Mouse (Mus musculus) lung, postnatal 14 days (tissue): ENCODE results near the gene Efs.

Experiments used
- DNase-seq: peaks from one replicate; pipeline ENCODE4 v3.0.0; 2021

Gene Efs

DNA sequence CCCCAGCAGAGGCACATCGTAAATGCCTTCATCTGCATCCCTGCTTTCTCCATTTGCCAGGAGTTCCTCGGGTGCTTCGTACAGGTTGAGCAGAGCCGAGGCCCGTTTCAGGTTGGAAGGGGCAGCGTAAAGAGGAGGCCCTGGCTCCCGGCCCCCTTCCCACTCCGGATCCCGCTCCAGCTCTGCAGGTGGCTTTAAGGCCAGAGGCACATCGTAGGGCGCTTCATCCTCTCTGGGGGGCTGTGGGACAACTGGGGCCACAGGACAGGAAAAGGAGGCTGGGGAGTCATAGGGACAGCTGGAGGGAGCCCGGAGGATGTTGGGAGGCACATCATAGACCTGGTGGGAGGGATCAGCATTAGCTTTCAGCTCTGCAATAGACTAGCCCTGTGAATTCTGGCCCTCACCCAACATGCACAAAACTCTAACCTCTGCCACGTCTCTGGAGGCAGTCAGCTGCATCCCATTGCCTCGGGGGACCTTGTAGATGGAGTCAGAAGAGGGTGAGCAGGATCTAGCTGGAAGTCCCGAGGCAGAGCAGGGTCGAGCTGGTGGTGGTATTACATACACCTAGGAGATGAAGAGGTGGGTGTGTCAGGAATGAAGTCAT lies 5.7 kb downstream of the Efs start:
- no peak for DNase-seq

DNA sequence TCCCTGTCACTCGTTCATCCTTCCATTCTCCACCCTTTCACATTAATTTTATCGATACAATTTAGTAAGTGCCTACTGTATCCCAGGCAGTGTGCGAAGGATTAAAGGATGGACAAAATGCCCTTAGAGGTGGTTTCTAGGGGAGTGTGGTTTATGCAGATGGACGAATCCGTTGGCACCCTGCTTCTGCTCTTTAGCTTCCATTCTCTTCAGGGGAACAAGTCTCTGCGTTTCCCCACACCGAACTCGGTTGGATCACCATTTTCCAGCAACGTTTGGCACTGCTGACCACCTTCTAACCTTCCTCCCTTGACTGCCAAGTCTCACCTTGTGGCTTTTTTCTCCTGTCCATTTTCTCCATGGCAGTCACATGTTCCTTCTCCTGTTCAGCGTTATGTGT lies 12.6 kb downstream of the Efs start:
- no peak for DNase-seq

DNA sequence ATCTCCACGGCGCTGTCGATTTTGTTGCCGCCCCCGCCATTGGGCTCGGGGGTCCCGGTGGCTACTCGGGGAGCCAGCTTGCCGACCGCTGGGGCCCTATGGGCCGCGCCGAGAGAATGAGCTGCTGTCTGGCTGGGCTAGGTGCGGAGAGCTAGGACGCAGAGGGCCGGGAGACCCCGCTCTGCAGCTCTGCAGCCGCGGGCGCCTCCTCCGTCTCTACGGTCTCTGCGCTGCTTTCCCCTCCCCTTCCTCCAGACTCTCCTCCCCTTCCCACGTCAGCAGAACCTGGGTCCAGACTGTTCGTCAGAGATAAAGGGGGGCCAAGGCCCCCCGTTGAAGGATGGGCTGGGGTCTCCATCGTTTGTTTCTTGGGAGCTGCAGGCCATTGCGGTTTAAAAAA lies 13.0 kb downstream of the Efs start, which contains the start of gene Slc22a17:
Slc22a17 (minus strand) TSS at position 247 of the 400 bp plus-strand sequence.
- DNase-seq, result peak; percentile 72

DNA sequence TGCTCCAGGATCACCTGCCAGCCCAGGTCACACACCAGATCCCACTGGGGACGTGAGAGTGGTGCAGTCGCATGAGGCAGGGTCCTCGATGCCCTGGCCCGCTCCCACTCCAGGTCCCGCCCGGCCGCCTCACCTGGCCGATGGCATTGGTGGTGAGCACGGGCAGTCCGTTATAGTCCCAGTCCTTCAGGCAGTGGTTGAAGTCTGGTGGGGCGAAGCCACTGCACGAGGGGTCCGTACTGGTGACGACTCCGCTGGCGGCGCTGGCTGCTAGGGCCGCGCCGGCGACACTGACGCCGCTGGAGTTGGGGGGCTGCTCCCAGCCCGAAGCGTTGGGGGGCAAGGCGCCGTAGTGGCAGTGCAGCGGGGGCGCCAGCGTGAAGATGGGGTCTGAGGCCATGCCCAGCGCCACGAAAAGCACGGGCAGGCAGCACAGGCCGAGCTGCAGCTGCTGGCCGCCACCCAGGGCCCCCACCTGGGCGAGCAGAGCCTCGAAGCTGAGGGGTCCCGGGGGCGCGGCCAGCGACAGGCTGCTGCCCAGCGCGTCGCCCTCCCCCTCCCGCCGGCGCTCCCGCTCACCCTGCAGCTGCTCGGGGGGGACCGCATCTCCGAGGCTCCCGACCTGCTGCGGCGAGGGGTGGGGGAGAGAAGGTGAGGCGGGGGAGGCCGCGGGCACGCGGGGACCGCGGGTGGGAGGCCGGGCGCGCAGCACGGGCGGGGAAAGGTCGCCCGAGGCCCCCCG lies 13.6 kb downstream of the Efs start:
- DNase-seq, result no peak

DNA sequence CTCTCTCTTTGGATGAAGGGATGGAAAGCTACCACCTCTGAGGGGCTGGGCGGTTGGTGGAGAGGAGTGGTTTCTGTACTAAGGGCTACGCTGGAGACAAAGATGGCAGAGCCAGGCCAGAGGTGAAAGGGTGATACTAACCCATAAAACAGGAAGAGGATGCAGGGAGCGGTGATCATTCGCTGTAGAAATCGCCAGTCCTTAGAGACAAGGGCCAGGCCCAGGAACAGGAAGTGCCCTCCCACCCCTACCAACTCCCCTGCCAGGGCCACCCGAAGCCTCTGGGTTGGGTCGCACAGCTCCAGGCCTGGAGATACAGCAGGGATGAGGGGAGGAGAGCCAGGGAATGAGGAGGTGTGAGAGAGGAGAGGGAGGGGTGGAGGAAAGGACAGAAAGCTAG lies 17.2 kb downstream of the Efs start:
- DNase-seq, result no peak

DNA sequence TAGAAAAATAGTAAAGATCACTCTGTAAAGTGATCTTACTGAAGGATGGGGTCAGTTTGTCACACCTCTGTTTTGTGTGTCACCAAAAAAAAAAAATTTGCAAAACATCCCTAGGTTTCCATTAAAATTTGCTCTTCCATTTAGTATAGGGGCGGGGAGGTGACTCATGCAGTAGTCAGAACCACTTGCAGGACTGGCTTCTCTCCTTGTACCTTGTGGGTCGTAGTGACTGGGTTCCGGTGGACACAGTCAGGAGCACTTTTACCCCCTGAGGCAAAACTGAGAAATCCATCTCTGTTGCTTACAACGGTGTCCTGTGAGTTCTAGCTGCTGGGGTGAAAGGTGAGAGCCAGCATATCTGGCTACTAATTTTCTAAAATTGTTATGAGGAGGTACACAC lies 22.3 kb downstream of the Efs start:
- DNase-seq, result no peak

DNA sequence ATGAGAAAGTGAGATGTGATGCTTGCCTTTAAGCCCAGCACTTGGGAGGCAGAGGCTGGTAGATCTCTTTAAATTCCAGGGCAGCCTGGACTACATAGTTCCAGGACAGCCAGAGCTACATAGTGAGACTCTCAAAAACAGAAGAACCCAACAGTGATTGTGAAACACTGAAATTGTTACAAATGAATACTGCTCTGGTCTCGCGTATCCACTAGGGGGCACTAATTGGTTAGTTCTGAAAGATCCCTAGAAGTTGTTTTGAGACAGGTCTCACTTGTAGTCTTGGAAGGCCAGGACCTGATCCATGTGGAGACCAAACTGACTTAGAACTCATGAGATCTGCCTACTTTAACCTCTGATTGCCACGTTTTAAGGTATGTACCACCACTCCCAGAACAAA lies 25.5 kb downstream of the Efs start:
- DNase-seq, result peak; percentile 81

DNA sequence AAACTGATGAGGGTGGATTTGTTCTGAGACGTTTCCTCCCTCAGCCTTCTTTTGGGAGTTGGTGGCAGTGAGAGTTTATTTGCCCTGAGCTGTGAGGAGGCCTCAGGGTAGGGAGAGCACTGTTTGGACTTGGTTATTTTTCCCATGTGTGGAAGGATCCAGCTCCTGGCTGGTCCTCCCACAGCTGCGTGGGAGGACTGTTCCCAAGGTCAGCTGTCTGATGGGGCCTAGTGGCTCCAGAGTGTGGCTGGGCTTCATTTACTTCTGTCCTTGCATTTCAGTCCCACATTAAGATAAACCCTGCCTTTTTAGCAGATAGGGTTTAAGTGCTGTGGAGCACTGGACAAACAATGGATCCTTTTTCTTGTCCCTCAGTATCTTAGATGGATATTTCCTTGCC lies 28.5 kb downstream of the Efs start:
- no peak for DNase-seq

DNA sequence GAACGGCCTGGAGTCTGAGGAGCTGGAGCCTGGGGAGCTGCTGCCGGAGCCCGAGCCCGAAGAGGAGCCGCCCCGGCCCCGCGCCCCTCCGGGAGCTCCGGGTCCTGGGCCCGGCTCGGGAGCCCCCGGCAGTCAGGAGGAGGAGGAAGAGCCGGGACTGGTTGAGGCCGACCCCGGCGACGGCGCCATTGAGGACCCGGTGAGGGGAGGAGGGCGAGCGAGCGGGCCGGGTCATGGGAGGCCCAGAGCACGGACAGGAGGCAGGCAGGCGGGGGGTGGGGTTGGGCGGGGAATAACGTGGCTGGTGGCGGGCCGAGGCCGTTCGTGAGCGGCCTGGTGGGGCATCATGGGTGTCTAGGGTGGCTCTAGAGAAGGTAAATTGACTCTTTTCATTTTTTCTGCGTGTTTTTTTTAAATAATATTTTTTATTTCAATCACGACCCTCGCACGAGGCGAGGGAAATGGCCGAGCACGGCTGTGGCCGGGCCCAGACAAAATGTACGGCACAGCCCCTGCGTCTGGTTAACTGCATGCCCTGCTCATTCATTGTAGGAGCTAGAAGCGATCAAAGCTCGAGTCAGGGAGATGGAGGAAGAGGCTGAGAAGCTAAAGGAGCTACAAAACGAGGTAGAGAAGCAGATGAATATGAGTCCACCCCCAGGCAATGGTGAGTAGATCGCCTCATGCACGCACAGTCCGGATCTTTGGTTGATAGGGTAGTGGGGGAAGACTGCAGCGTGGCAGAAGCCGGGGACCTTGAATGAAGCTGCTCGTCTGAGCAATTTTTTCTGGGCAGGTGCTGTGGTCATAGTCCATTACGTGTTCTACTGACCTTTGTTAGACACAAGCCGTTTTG lies 31.4 kb downstream of the Efs start:
- peak; percentile 67 for DNase-seq

DNA sequence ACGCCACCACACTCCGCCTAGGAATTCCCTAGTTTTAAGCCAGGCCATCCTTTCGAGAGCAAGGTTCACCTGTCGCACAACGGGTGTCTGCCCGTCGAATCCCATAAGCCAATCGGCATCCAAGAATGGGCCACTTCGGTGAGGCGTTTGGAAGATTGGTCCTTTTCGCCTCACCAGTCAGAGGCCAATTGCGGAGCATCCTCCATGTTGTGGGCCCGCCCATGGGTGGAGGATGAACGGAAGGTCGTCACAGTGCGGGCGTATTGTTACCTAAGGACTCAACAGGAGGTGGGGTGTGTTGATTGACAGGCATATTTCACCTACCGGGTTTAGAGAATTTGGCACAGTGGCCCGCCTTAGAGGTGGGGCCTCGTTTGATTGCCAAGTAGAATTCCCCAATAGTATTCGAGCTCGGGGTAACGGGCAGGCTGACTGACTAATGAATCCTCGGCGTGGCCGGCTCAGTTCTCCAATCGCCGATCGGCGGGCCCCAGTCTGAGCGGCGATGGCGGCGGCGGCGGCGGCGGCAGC lies 32.2 kb downstream of the Efs start:
- DNase-seq, result peak; percentile 95

DNA sequence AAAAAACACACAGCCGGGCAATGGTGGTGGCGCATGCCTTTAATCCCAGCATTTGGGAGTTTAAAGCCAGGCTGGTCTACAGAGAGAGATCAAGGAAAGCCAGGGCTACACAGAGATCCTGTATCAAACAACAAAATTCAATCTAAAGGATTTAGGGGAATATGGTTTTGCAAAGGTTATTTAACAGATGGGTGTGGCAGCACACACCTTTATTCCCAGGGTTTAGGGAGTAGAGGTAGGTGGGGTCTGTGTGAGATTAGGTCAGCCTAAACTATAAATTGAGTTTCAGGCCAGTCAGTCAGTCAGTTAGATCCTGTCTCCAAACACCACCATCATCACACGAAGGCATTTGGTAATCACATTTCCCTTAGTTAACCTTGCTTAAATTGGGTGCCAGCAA lies 33.7 kb downstream of the Efs start, which contains the start of gene Pabpn1:
Pabpn1 (plus strand) TSS at position 301 of the 400 bp plus-strand sequence.
- no peak for DNase-seq

DNA sequence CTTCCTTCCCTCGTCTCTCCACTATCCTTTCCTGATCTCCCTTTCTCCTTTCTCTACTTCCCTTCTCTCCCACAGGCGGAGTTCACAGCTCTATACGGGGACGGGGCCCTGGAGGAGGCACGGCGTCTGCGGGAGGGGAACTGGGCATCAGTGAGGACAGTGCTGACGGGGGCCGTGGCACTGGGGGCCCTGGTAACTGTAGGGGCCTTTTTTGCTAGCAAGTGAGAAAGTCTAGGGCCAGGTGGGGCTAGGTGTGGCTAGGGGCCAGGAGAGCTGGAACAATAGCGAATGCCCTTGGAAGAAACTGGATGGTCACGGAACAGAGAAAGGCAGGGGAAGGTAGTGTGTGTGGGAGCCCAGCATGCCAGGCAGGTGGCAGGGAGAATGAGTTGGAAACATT lies 40.6 kb downstream of the Efs start:
- no peak for DNase-seq

DNA sequence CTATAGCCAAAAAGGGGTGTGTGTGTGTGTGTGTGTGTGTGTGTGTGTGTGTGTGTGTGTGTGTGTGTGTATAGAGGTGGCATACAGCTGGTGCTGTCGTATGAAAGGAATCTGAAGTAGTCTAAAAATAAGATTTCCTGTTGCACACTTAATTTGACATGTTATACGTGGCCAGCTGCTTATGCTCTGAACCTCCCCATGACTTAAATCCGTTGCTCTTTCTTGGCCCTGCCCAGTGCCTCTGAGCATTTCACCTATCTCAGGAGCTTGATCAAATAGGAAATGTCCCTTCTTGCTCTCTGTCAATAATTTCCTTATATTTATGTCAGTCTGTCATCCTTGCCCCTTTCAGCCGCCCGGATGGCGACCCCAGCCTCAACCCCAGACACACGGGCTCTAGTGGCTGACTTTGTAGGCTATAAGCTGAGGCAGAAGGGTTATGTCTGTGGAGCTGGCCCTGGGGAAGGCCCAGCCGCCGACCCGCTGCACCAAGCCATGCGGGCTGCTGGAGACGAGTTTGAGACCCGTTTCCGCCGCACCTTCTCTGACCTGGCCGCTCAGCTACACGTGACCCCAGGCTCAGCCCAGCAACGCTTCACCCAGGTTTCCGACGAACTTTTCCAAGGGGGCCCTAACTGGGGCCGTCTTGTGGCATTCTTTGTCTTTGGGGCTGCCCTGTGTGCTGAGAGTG lies 41.8 kb downstream of the Efs start:
- no peak for DNase-seq

DNA sequence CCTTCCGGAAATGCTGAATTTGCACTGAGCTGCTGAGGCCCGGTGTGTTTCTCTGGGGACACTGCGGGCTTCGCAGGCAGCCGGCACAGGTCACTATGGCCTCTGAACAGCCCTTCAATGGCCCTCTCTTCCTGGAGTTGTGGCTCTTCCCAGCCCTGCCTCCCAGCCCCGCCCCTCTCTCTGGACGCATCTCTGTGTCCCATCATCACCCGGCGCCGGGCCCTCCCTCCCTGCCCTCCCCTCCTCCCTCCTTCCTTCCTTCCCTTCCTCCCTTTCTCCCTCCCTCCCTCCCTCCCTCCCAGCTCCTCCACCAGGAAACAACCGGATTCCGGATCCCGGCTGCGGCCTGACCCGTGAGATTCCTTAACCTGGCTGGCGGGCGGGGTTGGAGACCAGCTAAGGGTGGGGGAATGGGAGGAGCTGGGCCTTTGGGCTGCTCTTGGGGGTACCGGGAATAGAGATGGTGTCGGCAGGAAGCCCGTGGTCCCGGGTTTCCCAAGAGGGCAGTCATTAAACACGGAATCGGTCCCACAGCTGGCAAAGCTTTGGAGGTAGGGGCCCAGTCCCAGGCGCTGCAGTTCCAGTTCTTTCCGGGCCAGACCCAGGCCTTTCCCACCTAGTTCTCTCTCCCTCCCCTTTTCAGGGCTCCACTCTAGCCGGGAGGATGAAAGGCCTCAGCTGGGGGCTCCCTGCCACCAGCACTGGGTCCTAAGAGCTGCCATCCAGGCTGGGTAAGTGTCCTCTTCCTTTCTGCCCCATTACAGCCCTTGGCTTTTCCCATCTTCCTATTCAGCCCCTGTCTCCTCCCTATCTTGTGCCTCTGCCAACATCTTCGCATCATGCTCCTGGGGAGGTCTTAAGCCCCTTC lies 42.5 kb downstream of the Efs start, which contains the start of the genes Bcl2l2 and Gm20521:
Bcl2l2 (plus strand) TSS at position 224 of the 868 bp plus-strand sequence.
Gm20521 (plus strand) TSS at position 288 of the 868 bp plus-strand sequence.
- DNase-seq, result peak; percentile 85

DNA sequence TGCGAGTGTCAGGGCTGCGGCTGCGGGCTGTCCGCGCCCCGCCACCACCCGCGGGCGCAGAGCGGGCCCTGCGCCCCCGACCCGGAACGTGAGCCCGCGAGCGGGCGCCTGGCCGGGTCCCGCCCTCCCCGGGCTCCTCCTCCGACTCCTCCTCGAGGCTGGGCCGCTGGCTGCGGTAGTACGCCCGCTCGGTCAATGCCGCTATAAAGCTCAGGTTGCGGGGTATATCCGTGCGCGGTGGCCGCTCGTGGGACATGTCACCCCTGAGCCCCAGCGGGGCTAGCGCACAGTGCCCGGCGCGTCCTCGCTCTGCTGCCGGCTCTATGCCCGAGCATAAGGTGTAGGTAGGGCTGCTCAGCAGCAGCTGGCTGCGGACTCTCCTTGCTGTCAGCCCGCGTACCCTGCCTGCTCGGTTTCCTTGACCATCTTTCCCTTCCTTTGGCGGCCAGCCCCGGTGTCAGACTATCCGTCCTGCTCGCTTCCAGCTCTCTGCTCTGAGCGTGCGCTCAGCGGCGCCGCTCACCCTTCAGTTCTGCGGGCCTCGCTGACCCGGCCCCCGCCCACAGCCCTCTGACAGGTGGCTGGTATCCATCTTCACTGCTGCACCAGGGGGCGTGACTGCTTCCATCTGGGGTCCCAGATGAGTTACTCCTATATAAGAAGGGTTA lies 48.7 kb downstream of the Efs start, which contains the start of gene Ppp1r3e:
Ppp1r3e (minus strand) TSS at position 503 of the 668 bp plus-strand sequence.
- DNase-seq, result peak; percentile 63

DNA sequence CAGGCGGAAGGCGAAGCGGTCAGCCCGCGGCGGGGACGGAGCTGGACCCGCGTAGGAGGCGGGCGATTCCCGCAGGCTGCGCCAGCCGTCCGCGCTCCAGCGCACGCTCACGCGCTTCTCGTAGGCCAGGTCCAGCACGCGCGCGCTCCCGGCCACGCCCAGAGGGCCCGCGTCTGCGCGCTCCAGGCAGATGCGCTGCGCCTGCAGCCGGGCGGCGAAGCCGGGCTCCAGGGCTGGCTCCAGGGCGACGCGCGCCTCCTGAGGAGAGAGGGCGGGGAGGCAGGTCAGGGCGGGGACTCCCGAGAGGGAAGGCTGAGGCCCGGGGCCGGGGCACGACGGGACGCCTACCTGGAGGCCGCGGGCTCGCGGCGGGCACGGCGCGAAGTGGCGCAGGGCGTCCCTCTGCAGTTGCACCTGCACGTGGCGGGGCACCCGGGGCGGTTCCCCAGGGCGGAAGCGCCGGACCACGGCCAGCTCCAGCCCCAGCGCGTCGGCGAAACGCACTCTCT lies 49.3 kb downstream of the Efs start:
- peak; percentile 85 for DNase-seq

DNA sequence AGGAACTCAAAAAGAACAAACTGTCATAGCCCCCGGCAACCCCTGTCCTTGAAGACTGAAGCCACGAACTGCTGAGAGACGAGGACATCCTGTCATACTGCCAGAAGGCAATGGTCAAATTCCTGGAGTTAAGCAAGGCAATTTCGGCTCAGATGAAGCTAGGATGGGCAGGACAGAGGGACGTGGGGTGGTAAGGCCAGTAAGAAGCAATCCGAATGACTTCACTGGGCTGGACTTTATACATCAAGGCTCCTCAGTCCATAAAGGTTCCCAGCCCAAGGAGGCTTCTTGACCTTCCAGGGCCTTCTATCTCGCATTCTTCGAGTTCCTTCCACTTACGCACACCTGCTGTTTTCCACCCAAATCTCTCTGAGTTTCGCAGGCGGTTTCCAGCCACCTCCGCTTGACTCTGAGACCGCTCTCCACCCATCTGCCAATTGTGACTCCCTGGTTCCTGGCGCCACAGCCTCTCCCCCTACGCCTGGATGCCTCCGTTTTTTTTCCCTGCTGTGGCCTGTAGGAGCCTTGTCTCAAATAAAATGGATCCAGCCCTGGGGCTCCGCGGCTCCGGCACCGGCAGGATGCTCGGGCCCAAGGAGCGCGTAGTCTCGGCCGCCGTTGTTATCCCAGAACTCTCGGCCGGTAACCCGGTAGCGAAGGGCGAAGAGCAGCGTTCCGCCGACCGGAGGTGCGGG lies 49.9 kb downstream of the Efs start:
- DNase-seq, result peak; percentile 47

DNA sequence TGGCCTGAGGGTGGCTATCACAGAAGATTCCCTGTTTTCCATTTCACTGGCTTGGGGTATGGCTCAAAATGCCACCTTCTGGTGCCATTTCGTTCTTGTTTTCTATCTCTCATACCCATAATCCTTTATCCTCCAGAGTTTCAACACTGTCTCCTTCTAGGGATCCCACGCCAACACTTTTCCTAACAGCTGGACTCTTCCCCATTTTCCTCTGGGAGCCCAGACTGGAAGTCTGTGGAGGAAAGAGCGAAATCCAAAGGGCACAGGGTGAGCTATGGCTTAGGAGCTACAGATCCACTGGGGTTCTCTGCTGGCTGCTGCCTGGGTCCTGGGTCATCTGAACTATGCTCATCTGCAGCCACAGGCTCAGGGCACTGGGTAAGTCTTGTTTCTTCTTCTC lies 51.8 kb downstream of the Efs start:
- no peak for DNase-seq

DNA sequence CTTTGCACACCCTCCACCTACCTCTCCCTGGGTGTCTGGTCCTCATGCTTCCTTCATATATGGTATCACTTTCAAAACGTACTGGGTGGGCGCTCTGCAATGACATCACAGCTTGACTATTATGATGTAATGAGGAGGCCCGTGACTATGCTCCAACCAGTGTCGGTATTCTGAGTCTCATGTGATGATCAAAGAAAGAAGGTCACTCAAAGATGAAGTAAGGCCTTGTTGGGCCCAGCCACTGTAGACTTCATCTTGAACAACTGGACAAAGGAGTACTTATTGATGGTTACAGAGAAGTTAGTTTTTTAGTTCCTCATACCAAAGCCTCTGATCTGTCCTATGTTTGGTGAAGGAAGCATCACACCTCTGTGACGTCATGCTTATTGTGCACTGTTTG lies 55.1 kb downstream of the Efs start, which contains the start of gene Homez:
Homez (minus strand) TSS at position 101 of the 400 bp plus-strand sequence.
- DNase-seq, result no peak

DNA sequence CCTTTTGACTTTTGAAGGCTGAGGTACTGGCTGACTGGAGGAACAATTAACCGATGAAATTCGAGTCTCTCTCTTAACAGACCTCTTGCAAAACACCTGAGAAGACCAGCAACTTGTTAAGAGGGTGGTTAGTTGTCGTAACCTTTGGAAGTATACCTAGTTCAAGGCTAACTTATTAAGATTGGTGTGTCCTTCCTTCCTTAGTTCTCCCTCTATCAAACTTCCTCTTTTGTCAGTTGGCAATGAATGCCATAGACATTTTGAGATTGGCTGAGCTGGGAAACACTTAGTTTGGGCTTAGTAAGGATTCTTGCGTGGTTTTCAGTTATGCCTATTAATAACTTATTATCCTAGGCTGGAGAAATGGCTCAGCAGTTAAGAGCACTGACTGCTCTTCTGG lies 57.9 kb downstream of the Efs start:
- no peak for DNase-seq
